In genomic region chr12:26785550-26785949, GRCm38 (mm10) we compare ENCODE assay signal across 19 mouse cellular contexts.
A peak's percentile ranks its signal among the peaks of the same experiment; 100 is the strongest.
DNase-seq lines count a peak whose midpoint lies in the region; ATAC-seq lines count a peak whose summit lies in the region.
"Had no signal": no experiment of that assay in that cellular context is flagged by ENCODE, and none has a peak within 500 bp of the region (broad histone marks: within the 10 kb centered on the region; RNA-seq: fewer than 3 reads in every experiment).

No protein-coding gene starts in this region.

- peak; percentile 51; the same call in 1 of the 2 replicates for ATAC-seq in forebrain, embryonic 15.5 days (replicated peaks)
- ATAC-seq in forebrain, embryonic 16.5 days: no peak
- ATAC-seq: inflammation-experienced regulatory T-cells, adult 6 months; intestine, postnatal 0 days had no signal

- no peaks in the 10 kb centered on the region for H3K36me3 ChIP-seq in forebrain, embryonic 15.5 days
- H3K36me3 ChIP-seq in forebrain, embryonic 10.5 days (replicated peaks): no peaks in the 10 kb centered on the region
- H3K36me3 ChIP-seq in forebrain, embryonic 16.5 days (ENCODE audit: control insufficient read depth, insufficient read depth): no peaks in the 10 kb centered on the region
- H3K36me3 ChIP-seq: embryonic facial prominence, embryonic 13.5 days; heart, embryonic 12.5 days; hindbrain, embryonic 10.5 days; hindbrain, embryonic 15.5 days had no signal

- peaks cover 27% of the 10 kb centered on the region for H3K4me1 ChIP-seq in forebrain, embryonic 15.5 days
- peaks cover 6% of the 10 kb centered on the region; the same call in 1 of the 2 replicates for H3K4me1 ChIP-seq in forebrain, embryonic 10.5 days
- H3K4me1 ChIP-seq in forebrain, embryonic 16.5 days (replicated peaks; ENCODE audit: control insufficient read depth, insufficient read depth, low read length): peaks cover 8% of the 10 kb centered on the region
- H3K4me1 ChIP-seq: heart, embryonic 12.5 days; hindbrain, embryonic 15.5 days had no signal

- no peak overlapping the region for H3K4me2 ChIP-seq in forebrain, embryonic 15.5 days (replicated peaks)
- no peak overlapping the region for H3K4me2 ChIP-seq in forebrain, embryonic 16.5 days (ENCODE audit: low read length)
- H3K4me2 ChIP-seq: embryonic facial prominence, embryonic 13.5 days; heart, embryonic 12.5 days; hindbrain, embryonic 15.5 days had no signal

- H3K27me3 ChIP-seq in forebrain, embryonic 15.5 days: no peaks in the 10 kb centered on the region
- H3K27me3 ChIP-seq in forebrain, embryonic 10.5 days (ENCODE audit: poor library complexity, severe bottlenecking): no peaks in the 10 kb centered on the region
- H3K27me3 ChIP-seq in forebrain, embryonic 16.5 days (replicated peaks; ENCODE audit: control insufficient read depth, insufficient read depth, low read length): no peaks in the 10 kb centered on the region
- H3K27me3 ChIP-seq: embryonic facial prominence, embryonic 13.5 days; heart, embryonic 12.5 days; hindbrain, embryonic 15.5 days had no signal

- H3K9ac ChIP-seq in forebrain, embryonic 15.5 days (replicated peaks): no peak overlapping the region
- H3K9ac ChIP-seq in forebrain, embryonic 16.5 days (replicated peaks; ENCODE audit: low read depth, low read length): no peak overlapping the region
- H3K9ac ChIP-seq: embryonic facial prominence, embryonic 13.5 days; heart, embryonic 12.5 days; hindbrain, embryonic 15.5 days had no signal

- H3K27ac ChIP-seq in forebrain, embryonic 15.5 days (replicated peaks): peak overlapping the region; percentile 71
- no peak overlapping the region for H3K27ac ChIP-seq in forebrain, embryonic 10.5 days
- H3K27ac ChIP-seq in forebrain, embryonic 16.5 days (ENCODE audit: low read length): peak overlapping the region; percentile 61
- H3K27ac ChIP-seq: embryonic facial prominence, embryonic 13.5 days; heart, adult 2 months; hindbrain, embryonic 10.5 days; hindbrain, embryonic 15.5 days had no signal

- 61% methylated on average over 2 of the region's 2 CpGs for WGBS in forebrain, embryonic 15.5 days
- WGBS in forebrain, embryonic 10.5 days: 81% methylated on average over 2 of the region's 2 CpGs
- WGBS in forebrain, embryonic 16.5 days: 37% methylated on average over 2 of the region's 2 CpGs

- no peaks in the 10 kb centered on the region for H3K9me3 ChIP-seq in forebrain, embryonic 15.5 days
- no peaks in the 10 kb centered on the region for H3K9me3 ChIP-seq in forebrain, embryonic 10.5 days
- no peaks in the 10 kb centered on the region for H3K9me3 ChIP-seq in forebrain, embryonic 16.5 days (ENCODE audit: control insufficient read depth, low read length)
- H3K9me3 ChIP-seq: embryonic facial prominence, embryonic 13.5 days; heart, embryonic 12.5 days; hindbrain, embryonic 10.5 days; hindbrain, embryonic 15.5 days had no signal

- no peak for DNase-seq in forebrain, embryonic 10.5 days (ENCODE audit: extremely low spot score, low spot score)
- DNase-seq in layer of hippocampus, adult 9-11 months: peak; percentile 12
- no peak for DNase-seq in layer of hippocampus, postnatal 10 days (ENCODE audit: low spot score in 2 of 2)
- DNase-seq in retina, embryonic 14.5 days (ENCODE audit: low spot score): no peak
- DNase-seq: adrenal gland, adult 2 months; adrenal gland, postnatal 25 days; cerebellum, adult 11 months; cerebellum, adult 8-10 months; cerebellum, postnatal 25 days; gastrocnemius, postnatal 10 days; heart, adult 2 months had no signal

- no peak overlapping the region for H3K4me3 ChIP-seq in forebrain, embryonic 15.5 days
- no peak overlapping the region for H3K4me3 ChIP-seq in forebrain, embryonic 10.5 days
- no peak overlapping the region for H3K4me3 ChIP-seq in forebrain, embryonic 16.5 days (replicated peaks; ENCODE audit: low read length)
- H3K4me3 ChIP-seq: embryonic facial prominence, embryonic 13.5 days; heart, adult 2 months; heart, embryonic 12.5 days; hindbrain, embryonic 10.5 days; hindbrain, embryonic 15.5 days had no signal
